Mouse (Mus musculus) embryonic facial prominence, embryonic 10.5 days (tissue): ENCODE measurements around the gene Gm11213. TPM values are rescaled to one million over a fixed set of nuclear protein-coding genes. Genes with fewer than 3 reads are reported as not detected.

Experiments
- DNase-seq: peaks from one replicate; pipeline ENCODE4 v3.0.0-alpha.2; 2017; ENCODE audit warnings: low spot score
- H3K27ac ChIP-seq: fragments of 300-500 bp; sonication (generic); replicated peaks from 2 replicates; pipeline ENCODE4 v1.5.1; 2016; ENCODE audit warnings: mild to moderate bottlenecking
- H3K27me3 ChIP-seq: fragments of 300-500 bp; sonication (generic); replicated peaks from 2 replicates; pipeline ENCODE4 v1.6.1; 2016; ENCODE audit warnings: low read depth, mild to moderate bottlenecking; ENCODE audit not compliant: poor library complexity, severe bottlenecking
- H3K36me3 ChIP-seq: fragments of 300-500 bp; sonication (generic); replicated peaks from 2 replicates; pipeline ENCODE4 v1.6.1; 2016; ENCODE audit warnings: mild to moderate bottlenecking, moderate library complexity
- H3K4me1 ChIP-seq: fragments of 300-500 bp; sonication (generic); 2 replicates; pipeline ENCODE4 v1.6.1; 2016
- H3K4me3 ChIP-seq: fragments of 300-500 bp; sonication (generic); 2 replicates; pipeline ENCODE4 v1.5.1; 2016; ENCODE audit warnings: mild to moderate bottlenecking, moderate library complexity
- H3K9me3 ChIP-seq: fragments of 300-500 bp; sonication (generic); 2 replicates; pipeline ENCODE4 v1.6.1; 2016; ENCODE audit warnings: mild to moderate bottlenecking
- WGBS: fragments of 180-500 bp; shearing (Covaris S2); methylation state at CpG from one replicate; pipeline ENCODE4 v1.1.7; 2016; 5-methylcytosine and 5-hydroxymethylcytosine counted together
- polyA plus RNA-seq: library from polyadenylated mRNA; unstranded; fragments of >200 nt; fragmentation: Nextera tagmentation; extraction: Ambion mirVana; gene quantifications from 2 replicates; pipeline ENCODE4 v1.2.1, GENCODE M21; 2016

Gm11213 gene
- polyA plus RNA-seq, 1 experiment from 2014 or later, result not detected

DNA sequence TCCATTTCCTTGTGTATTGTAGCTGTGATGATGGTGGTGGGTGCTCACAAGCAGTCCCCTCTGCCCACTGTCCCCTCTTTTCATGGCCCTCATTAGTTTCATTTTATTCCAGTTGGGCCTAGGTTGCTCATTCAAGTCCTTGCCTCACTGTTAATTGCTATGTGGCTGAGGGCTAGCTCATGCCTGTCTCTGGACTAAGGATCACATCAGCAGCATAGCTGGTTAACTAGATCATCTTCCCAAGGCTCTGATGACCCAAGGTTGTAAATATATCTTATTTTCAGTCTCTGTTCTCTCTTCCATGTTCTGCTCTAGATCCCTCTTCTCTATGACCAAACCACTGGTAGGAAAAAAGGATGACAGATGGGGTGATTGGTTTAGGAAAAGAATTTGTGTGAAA, 3.8 kb downstream of the Gm11213 start:
- H3K27ac ChIP-seq, result no peak overlapping the region
- no peaks in the 10 kb centered on the region for H3K4me1 ChIP-seq
- H3K4me3 ChIP-seq, result no peak overlapping the region
- H3K9me3 ChIP-seq, result no peaks in the 10 kb centered on the region
- DNase-seq, result no peak
- no peaks in the 10 kb centered on the region for H3K36me3 ChIP-seq
- H3K27me3 ChIP-seq, result no peaks in the 10 kb centered on the region

GRCm38 (mm10) chr4:63600786-63601185, 4.3 kb downstream of the Gm11213 start:
- no peak for DNase-seq
- no peaks in the 10 kb centered on the region for H3K36me3 ChIP-seq
- no peaks in the 10 kb centered on the region for H3K4me1 ChIP-seq
- H3K9me3 ChIP-seq, result no peaks in the 10 kb centered on the region
- no peaks in the 10 kb centered on the region for H3K27me3 ChIP-seq
- H3K4me3 ChIP-seq, result no peak overlapping the region
- 86% methylated on average over 6 of the region's 6 CpGs for WGBS
- no peak overlapping the region for H3K27ac ChIP-seq

DNA sequence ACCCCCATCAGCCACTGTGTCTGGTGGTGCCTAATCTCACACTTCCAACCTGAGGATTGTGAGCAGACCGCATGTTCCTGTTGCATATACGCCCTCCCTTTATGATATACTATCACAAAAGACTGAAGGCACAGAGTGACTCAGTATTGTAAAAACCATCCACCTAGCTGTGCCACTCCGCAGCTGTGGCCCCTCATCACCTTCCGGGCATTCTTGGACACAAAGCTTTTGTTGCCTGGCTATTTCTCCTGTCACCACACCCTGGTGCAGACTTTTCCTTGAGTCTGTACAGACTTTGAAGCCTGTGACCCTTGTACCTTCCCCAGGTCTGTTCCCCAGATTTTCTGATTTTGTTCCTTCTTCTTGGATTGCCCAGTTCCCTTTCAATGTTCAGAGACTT, 9.1 kb downstream of the Gm11213 start:
- Histone ChIP-seq H3K27me3 (no peaks in the 10 kb centered on the region), H3K4me1 (peaks cover 5% of the 10 kb centered on the region; the same call in 1 of the 2 replicates), H3K27ac (no peak overlapping the region), H3K4me3 (no peak overlapping the region), H3K36me3 (no peaks in the 10 kb centered on the region), H3K9me3 (no peaks in the 10 kb centered on the region)
- DNase-seq, result no peak
- WGBS, result 96% methylated on average over 4 of the region's 4 CpGs

GRCm38 (mm10) chr4:63595259-63595658, 9.8 kb downstream of the Gm11213 start:
- H3K36me3 ChIP-seq, result no peaks in the 10 kb centered on the region
- no peaks in the 10 kb centered on the region for H3K27me3 ChIP-seq
- no peak overlapping the region for H3K4me3 ChIP-seq
- no peaks in the 10 kb centered on the region for H3K9me3 ChIP-seq
- WGBS, result 78% methylated on average over 10 of the region's 10 CpGs
- peaks cover 5% of the 10 kb centered on the region; the same call in 1 of the 2 replicates for H3K4me1 ChIP-seq
- no peak overlapping the region for H3K27ac ChIP-seq
- DNase-seq, result no peak

- peaks cover 5% of the 10 kb centered on the region; the same call in 1 of the 2 replicates for H3K4me1 ChIP-seq
- H3K36me3 ChIP-seq, result no peaks in the 10 kb centered on the region
- no peak overlapping the region for H3K4me3 ChIP-seq
- H3K27ac ChIP-seq, result no peak overlapping the region
- no peak for DNase-seq
- WGBS, result 84% methylated on average over 5 of the region's 5 CpGs
- no peaks in the 10 kb centered on the region for H3K9me3 ChIP-seq
- H3K27me3 ChIP-seq, result no peaks in the 10 kb centered on the region
Observed at GRCm38 (mm10) chr4:63594459-63595110, 10.5 kb downstream of the Gm11213 start.

DNA sequence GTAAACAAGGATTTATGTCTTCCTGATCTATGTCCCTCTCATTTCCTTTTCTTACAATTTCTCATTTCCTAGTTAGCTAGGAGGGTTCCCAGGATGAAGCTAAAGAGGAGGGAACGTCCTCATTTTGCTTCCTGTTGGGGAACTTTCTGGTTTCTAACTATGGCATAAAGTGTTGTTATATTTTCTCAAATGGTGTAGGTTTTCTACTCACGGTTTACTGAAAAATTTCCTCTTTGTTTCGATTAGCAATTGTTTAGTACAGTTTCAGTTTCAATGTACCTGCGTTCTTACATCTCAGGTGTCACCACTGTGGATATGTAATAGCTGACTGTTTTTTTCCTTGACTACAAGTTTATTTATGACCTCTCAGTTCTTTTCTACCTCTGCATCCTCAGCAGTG, 14.5 kb downstream of the Gm11213 start:
- no peak for DNase-seq
- no peaks in the 10 kb centered on the region for H3K9me3 ChIP-seq
- H3K36me3 ChIP-seq, result no peaks in the 10 kb centered on the region
- peaks cover 5% of the 10 kb centered on the region; the same call in 1 of the 2 replicates for H3K4me1 ChIP-seq
- no peak overlapping the region for H3K27ac ChIP-seq
- WGBS, result 88% methylated on average over 4 of the region's 4 CpGs
- H3K27me3 ChIP-seq, result no peaks in the 10 kb centered on the region
- no peak overlapping the region for H3K4me3 ChIP-seq

GRCm38 (mm10) chr4:63589987-63590386, 15.1 kb downstream of the Gm11213 start:
- H3K27ac ChIP-seq, result no peak overlapping the region
- H3K9me3 ChIP-seq, result no peaks in the 10 kb centered on the region
- H3K4me3 ChIP-seq, result no peak overlapping the region
- WGBS, result 89% methylated on average over 7 of the region's 7 CpGs
- DNase-seq, result no peak
- no peaks in the 10 kb centered on the region for H3K27me3 ChIP-seq
- peaks cover 5% of the 10 kb centered on the region; the same call in 1 of the 2 replicates for H3K4me1 ChIP-seq
- H3K36me3 ChIP-seq, result no peaks in the 10 kb centered on the region

DNA sequence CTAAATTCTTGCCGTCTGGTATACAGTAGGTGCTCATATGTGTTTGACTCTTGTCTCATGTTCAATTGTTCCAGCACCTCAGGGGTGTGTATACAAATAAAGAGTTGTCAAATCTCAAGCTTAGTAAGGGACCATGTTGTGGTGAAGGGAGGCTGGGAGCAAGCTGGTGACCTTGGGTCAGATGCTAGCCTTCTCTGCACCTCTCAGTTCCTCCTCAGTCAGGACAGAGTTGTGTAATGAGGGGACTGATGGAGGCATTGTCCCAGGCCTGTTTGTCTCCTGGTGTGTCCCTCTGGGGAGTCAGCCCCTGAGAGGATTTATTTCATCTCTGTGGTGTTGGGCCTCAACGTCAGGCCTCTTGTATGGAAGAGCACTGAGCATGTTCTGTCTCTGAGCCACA, 18.8 kb downstream of the Gm11213 start:
- H3K4me3 ChIP-seq, result no peak overlapping the region

DNA sequence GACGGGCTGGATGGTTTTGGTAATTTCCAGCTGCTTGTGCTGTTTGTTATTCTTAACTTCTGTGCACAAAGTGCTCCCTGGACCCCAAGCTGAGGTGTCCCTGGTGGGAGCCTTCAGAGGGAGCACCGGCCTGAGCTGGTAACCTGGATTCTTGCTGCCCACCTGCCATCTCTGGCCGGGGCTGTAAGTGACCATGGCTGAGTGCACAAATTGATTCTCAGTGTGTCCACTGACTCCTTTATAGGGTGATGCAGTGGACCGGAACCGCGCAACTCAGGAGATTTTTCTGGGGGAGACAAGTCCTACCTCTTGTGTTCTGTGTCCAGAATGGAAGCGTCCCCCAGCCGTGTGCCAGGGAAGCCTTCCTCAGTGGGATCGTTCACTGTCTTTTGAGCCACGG, 19.8 kb downstream of the Gm11213 start:
- DNase-seq, result no peak
- H3K4me3 ChIP-seq, result no peak overlapping the region
- no peaks in the 10 kb centered on the region for H3K27me3 ChIP-seq
- 0 out of 2 replicates have a peak, but pooled peaks cover 2% of the 10 kb centered on the region for H3K36me3 ChIP-seq
- H3K4me1 ChIP-seq, result peaks cover 30% of the 10 kb centered on the region
- H3K9me3 ChIP-seq, result no peaks in the 10 kb centered on the region
- WGBS, result 87% methylated on average over 10 of the region's 10 CpGs
- no peak overlapping the region for H3K27ac ChIP-seq

More for the DNA sequence above, 18.8 kb downstream of the Gm11213 start:
- DNase-seq, result no peak
- Histone ChIP-seq H3K36me3 (no peaks in the 10 kb centered on the region), H3K27ac (no peak overlapping the region; the same call in 1 of the 2 replicates), H3K9me3 (no peaks in the 10 kb centered on the region), H3K4me1 (peaks cover 27% of the 10 kb centered on the region), H3K27me3 (no peaks in the 10 kb centered on the region)
- 62% methylated on average over 2 of the region's 2 CpGs for WGBS

DNA sequence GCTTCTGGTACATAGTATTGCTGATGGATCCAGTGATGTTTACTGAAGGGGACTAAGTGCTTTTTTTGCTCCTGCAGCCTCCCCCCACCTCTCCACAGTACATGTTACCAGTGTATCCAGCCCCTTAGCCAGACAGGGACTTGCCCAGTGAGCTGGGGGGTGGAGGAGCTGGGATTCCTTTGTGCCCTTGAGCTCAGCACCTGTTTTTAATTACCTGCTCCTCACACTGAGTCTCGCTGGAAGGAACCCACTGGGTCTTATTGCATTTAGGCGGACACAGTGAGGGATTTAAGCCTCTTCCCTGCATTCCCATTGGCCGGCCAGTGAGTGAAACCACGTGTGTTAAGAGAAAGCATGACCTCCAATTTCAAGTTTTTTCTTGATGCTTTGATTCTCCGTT, 22.5 kb downstream of the Gm11213 start:
- no peaks in the 10 kb centered on the region for H3K27me3 ChIP-seq
- WGBS, result 32% methylated on average over 5 of the region's 5 CpGs
- no peak overlapping the region for H3K4me3 ChIP-seq
- H3K36me3 ChIP-seq, result peaks cover 16% of the 10 kb centered on the region
- H3K27ac ChIP-seq, result peak overlapping the region; percentile 85
- DNase-seq, result peak; percentile 87
- peaks cover 3% of the 10 kb centered on the region; the same call in 1 of the 2 replicates for H3K9me3 ChIP-seq
- H3K4me1 ChIP-seq, result peaks cover 39% of the 10 kb centered on the region

DNA sequence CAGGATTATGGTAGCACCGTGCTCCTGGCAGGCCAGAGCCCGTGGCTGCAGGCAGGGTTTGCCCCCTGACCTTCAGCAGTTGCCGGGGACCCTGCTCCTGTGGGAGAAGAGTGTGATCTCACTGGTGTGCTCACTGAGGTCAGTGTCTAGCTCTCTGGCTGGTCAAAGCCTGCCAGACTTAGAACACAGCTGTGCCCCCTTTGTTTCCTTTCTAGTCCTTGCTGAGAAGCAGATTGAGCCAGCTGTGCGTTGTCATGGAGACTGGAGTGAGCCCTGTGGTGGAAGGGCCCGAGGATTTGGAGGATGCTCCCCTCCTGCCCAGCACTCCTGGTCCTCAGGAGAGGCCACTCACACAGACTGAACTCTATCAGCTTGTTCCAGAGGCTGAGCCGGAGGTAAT, 25.0 kb downstream of the Gm11213 start:
- H3K27me3 ChIP-seq, result no peaks in the 10 kb centered on the region
- peak; percentile 67 for DNase-seq
- peaks cover 39% of the 10 kb centered on the region for H3K4me1 ChIP-seq
- H3K36me3 ChIP-seq, result peaks cover 22% of the 10 kb centered on the region
- H3K4me3 ChIP-seq, result no peak overlapping the region
- peaks cover 9% of the 10 kb centered on the region; the same call in 1 of the 2 replicates for H3K9me3 ChIP-seq
- peak overlapping the region; percentile 81 for H3K27ac ChIP-seq
- WGBS, result 32% methylated on average over 6 of the region's 6 CpGs

GRCm38 (mm10) chr4:63579649-63580048, 25.4 kb downstream of the Gm11213 start:
- Histone ChIP-seq H3K27ac (peak overlapping the region; percentile 81), H3K36me3 (peaks cover 22% of the 10 kb centered on the region), H3K4me1 (peaks cover 39% of the 10 kb centered on the region), H3K27me3 (no peaks in the 10 kb centered on the region), H3K9me3 (peaks cover 9% of the 10 kb centered on the region; the same call in 1 of the 2 replicates), H3K4me3 (no peak overlapping the region)
- 84% methylated on average over 14 of the region's 14 CpGs for WGBS
- no peak for DNase-seq

DNA sequence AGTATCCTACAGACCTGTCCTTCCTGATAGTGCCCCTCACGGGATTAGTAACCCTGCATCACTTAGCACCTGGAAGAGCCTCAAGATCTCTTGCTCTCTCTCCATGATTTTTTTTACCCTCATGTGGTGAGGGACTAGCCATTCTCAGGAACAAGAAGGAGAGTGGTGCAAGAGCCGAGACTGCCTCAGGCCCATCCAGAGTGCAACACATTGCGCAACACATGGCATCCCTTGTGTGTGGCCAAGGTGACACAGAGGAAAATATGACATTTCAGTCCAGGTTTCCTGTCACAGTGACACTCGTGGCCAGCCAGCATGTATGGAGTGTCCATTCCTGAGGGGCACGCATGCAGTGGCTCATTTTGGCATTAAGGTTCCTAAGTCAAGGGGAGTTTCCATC, 32.4 kb downstream of the Gm11213 start:
- H3K4me3 ChIP-seq, result no peak overlapping the region
- peaks cover 6% of the 10 kb centered on the region; the same call in 1 of the 2 replicates for H3K9me3 ChIP-seq
- H3K27ac ChIP-seq, result no peak overlapping the region
- no peaks in the 10 kb centered on the region for H3K27me3 ChIP-seq
- peaks cover 40% of the 10 kb centered on the region for H3K36me3 ChIP-seq
- H3K4me1 ChIP-seq, result peaks cover 23% of the 10 kb centered on the region
- WGBS, result 90% methylated on average over 5 of the region's 5 CpGs
- DNase-seq, result no peak
